Mouse (Mus musculus) kidney, postnatal 14 days (tissue): ENCODE data around the gene Wfikkn1.

Experiments
- DNase-seq: peaks from one replicate; pipeline ENCODE4 v3.0.0; 2022; ENCODE audit warnings: mixed read lengths

Wfikkn1 gene

DNA sequence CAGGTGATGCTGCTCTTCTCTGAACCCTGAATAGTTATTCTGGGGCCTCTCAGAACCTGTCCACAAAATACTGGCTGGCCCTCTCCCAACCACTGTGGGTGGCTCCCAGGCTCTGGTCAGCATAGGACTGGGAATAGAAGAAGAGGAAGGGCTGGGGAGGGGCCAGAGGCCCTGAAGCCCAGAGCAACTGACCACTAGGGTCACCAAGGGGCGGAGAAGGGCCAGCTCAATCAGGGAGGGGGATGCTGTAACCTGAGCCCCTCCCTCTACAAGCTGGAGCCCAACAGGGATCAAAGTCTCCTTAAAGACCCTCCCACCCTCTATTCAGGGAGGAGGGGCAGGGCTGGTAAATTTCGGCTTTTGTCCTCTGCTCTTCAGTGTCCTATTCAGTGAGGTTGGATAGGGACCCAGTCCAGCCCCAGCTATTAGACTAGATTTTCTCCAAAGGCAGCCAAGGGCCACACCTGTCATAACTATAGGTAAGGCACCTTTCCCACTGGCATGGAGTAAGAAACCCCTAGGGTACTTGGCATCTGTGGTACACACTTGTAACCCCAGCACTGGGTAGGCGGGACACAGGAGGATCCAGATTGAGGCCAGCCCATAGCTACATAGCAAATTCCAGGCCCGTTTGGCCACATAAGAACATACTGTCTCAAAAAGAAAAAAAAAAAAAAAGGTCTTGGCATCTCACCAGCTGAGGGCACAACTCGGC lies at the start of gene Wfikkn1:
Wfikkn1 (minus strand) TSS at position 663 of the 715 bp plus-strand sequence.
- DNase-seq: no peak

DNA sequence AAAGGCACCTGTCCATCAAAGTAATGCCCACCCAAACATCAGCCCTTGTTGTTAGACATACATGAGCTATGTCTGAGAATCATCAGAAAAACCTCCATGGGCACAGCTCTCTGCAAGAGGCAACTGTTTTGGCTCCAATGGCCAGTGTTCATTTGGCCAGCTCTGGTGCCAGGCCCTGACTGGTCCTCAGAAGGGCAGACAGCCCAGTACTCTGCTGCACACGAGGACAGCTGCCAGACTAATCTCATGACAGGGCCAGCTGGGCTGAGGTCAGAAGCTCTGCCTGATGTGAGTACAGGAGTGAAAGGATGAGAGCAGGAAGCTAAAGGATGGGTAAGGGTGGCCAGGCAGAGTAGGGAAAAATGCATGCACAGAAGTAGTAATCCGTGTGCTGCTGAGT lies 44.7 kb upstream of the Wfikkn1 start:
- DNase-seq: no peak

DNA sequence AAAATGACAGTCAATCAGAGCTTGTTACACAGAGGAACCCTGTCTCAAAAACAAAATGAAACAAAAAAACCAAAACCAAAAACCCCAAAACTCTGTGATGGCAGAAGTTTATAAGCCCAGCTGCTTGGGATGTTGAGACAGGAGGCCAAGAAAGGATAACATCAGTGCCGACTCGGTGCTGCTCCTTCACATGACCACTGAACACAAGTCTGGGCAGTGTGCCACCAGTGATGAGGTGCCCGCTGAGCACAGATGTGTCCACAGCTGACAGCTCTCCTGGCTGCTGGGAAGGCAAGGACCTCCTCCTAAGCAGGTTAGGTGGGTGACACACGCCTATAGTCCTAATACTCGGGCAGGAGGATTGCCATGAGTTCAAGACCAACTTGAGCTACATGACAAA lies 41.5 kb upstream of the Wfikkn1 start:
- peak; percentile 40 for DNase-seq

DNA sequence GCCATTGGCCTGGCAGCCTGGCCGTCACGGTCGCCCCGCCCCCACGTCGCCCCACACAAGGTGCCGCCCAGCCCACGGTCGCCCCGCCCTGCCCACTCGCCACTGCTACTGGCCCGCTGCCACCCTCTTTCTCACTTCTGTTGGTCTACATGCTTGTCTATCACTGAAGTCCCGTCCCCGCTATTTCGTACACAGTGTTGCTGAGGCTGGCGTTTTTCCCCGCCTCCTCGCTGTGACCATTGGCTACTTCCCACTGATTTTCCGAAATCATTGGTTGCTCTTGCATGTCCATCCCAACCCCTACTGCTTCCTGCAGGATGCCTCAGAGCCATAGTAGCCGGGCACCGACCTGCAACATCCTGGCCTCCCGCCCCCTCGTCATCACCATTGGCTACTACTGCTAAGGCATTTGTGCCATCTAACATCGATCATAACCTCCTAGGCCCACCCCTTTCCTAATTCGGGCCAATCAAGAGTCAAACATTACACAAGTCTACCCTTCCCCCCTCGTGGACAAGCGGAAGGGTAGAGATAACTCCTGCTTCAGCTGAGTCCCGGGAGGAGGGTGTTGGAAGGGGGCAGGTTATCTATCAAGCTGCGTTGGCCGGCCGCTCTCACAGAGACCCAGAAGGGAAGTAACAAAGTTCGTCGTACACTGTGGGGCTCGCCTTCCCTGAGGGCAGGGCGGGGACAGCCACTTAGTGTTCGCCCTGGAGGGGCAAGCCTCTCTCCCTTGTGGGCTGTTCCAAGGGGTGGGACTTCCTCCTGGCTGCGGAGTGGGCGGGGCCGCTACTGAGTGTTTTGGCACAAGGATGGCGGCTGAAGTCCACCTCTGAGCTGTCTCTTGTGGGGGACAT lies 39.4 kb upstream of the Wfikkn1 start:
- peak; percentile 100 for DNase-seq

DNA sequence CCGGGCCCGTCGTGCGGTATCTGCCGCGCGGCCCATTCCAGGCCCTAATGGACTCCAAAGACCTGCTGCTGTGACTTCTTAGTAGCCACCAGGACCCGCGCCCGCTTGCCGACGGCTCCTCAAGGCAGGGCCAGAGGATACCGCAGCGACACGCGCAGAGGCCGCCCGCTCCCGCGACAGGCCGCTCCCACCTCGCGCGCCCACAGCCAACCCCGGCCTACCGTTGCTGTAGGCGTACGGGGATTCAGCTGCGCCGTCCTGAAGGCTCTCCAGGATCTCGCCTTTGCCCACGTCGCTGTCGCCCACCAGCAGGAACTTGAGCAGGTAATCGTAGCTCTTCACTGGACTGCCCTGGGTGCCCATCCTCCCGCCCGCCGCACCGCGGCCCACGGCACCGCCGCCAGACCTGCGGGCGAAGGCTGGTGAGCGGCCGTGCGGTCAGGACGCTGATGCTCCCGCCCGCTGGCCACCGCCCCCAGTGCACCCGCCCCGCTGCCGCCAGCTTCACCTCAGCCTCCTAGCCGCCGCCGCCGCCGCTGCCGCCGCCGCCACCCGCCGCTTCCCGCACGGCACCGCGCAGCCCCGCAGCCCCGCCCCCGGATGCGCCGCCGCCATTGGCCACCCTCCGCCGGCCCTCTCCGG lies 38.6 kb upstream of the Wfikkn1 start, which contains the start of gene Rab40c:
Rab40c (minus strand) TSS at position 584 of the 642 bp plus-strand sequence.
- no peak for DNase-seq

DNA sequence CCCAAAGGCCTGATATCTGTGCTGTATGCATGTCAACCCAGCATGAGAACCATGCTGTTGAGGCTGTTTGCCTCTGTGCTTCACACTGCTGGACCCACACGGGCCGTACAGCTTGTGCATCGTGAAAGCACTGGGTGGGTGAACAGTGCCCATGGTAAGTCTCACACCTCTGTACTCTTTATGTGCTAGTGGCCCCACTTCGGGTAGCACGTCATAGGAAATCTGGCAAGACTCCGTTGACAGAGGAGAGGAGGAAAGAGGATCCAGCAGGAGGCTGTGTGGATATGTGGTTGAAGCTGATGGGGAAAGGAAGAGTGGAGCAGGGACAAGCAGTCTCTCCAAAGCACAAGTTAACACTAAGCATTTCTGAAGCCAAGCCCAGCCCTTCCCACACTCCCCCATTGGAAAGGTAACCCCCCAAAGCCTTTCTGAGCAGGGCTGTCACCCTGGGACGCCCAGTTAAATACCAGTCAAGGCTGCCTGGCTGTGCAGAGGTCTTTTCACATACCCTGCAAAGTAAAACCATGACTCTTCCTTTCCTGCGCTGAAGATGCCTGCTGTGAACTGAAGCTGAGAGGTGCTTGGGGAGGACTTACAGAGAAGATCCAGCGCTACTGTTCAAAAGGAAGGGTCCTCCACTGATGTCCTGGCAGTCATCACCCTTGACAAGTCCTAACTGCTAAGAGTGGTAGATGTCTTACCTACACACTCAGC lies 37.5 kb upstream of the Wfikkn1 start:
- no peak for DNase-seq

DNA sequence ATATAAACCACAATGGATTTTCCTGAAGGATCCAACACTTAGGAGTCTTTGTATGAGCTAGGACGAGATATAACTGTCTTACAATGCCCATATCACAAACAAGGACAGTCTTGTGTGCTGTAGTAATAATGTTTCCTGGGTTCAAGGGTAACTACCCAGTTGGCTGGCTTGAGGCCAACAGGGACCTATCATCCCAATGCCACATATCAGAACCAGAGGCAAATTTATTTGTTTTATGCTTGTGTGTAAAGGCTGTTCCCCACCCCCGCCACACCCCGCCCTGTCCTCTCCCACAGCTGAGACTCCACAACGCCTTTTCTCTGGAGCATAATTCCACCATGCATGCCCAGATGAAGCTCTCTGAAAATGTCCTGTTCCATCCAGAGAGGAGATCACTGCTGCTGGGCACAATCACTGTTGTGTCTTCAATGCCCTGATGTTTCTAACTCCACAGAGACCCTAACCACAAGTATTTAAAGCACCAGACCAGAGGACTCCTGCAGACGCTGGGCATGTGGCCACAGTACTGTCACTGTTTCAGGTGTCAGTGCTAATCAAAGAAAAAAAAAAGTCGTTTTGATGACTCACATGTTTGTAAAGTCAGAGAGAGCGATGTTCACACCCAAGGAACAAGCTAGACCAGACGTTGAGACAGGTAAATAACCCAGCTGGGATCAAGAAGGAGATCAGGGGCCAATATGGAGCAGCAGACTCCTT lies 36.4 kb upstream of the Wfikkn1 start:
- no peak for DNase-seq

DNA sequence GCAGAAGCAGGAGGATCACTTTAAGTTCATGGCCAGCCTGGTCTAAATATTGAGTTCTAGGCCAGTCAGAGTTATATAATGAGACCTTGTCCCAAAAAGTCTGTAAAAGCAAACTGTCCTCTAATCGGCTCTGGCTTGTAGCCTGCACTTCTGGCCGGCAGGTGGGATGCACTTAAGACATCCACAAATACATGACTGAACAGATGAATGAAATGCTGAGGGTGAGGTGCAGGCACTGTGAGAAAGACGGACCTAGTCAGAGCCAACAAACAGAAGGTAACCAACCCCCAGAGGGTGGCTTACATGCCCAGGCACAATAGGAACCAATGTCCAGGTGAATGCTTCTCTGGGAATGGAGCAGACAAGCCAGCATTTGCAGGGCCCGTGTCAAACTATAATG lies 33.6 kb upstream of the Wfikkn1 start:
- DNase-seq: no peak

DNA sequence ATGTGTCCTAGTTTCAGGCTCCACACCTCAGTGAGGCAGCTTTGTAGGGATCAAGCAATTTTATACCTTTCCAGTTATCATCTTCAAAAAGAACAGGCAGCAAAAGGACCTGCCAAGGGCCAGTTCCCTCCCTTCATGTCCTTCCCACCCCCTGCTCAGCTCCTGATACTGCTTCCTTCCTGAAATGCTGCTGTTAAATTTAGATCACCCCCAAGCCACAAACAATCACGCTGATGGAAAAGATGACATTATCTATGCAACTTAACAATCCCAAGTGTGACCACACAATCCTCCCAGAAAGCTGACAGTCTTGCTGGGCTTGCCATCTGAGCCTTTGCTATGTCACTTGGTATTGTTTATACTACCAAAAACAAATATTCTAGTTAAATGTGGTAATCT lies 33.2 kb upstream of the Wfikkn1 start:
- peak; percentile 12 for DNase-seq

DNA sequence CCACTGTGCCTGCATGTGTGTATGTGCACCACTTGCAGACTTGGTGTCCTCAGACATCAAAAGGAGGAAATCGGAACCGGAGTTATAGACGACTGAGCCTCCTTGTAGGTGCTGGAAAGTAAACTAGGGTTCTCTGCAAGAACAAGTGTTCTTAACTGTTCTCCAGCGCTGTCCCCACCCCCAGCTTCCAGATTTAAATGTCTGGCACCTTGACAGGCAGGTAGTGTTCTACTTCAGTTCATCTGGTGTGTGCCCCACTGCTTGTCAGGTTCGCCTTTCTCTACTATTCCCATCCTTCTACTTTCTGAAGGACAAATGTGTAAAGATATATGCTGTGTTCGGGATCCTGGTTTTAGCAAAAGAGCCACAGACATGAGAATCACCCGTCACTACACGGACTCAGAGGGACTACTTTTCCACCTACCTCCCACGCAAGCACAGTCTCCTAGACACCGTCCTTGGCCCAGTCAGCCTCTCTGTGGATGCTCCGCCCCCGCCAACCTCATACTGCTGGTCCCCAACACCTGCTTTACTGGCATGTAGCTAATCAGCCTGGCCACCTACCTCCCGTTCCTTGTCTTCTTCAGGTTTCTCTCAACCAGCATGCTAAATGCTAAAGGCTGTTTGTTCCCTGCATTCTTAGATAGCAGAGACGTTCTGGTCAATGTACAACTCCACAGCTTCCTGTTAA lies 32.7 kb upstream of the Wfikkn1 start:
- DNase-seq: peak; percentile 34

DNA sequence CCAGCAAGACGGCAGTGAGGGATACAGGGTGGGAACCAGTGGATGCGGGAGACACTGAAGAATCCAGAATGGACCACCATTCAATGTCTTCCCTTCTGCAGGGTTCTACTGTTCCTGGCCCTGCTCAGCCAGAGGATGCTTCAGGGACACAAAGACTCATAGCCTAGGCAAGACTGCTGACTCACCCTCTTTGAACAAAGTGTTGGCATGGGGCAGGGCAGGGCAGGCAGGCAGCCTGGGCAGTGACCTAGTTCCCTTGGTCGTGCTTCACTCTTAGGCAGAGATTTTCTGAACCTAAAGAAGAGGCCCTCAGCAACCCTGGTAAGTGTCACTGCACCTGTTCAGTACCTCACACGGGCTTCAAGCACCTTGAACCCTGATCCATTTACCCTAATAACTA lies 31.2 kb upstream of the Wfikkn1 start:
- DNase-seq: peak; percentile 24

DNA sequence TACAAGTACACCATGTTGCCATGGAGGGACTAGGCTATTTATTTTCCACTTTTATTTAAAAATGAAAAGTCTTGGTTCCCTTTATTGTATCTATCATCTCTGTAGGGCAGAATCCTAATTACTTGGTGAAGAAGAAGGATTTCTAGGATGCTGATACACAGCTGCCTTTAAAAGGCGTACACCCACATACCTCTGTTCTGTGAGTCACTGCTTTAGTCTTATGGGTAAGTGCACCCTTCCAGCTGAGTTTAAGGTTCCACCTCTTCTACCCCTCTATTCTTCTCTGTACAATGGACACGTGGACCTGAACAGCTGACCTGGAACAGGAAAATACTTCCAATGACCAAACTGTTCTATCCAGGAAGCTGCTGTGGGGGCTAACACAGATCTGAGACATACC lies 27.0 kb upstream of the Wfikkn1 start:
- no peak for DNase-seq

DNA sequence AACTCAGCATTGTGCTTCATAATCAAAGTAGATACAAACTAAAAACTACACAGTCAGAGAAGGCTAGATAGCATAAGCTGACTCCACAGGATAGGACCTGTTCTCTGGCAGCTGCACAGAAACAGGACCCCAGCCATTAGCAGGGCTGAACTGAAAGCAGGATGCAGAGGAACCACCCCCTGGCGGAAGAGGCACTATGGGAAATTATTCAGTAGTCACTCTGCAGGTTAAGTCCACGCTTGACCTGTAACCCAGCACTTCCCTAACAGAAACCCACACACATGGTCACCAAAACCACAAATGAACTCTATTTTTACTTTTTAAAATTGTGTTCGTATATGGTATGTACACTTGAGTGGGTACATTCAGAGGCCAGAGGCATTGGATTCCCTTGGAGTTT lies 22.4 kb upstream of the Wfikkn1 start:
- DNase-seq: no peak

DNA sequence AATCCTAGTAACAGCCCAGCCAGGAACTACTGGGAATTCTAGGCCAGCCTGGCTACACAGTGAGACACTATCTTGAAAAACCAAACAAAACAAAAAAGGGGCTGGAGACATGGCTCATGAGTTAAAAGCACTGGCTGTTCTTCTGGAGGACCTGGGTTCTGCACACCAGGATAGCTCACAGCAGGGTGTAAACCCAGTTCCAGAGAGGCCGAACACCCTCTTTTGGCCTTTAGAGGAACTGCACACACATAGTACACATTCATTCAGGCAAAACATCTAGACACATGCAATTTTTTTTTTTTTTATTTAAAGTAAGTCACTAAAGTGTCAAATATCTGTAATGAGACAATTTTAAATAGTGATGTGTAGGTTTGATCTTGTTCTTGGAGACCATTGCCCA lies 19.5 kb upstream of the Wfikkn1 start:
- no peak for DNase-seq

DNA sequence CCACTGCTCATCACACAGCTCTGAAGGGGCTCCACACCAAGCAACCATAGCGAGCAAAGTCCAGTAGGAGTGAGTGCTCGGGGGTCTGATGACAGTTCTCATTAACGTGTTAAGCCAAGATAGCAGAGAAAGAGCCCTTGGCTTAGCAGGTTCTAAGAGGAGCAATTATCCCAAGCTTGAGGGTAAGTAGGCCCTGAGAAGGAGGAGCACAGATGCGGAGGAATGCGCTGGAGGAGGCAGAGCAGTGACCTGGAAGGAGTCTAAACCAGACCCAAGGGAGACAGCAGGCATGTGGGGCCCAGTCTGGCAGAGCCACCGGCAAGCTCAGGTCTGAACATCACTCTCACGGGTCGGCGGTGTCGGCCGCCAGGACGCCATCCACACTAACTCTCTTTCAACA lies 15.2 kb upstream of the Wfikkn1 start:
- no peak for DNase-seq

DNA sequence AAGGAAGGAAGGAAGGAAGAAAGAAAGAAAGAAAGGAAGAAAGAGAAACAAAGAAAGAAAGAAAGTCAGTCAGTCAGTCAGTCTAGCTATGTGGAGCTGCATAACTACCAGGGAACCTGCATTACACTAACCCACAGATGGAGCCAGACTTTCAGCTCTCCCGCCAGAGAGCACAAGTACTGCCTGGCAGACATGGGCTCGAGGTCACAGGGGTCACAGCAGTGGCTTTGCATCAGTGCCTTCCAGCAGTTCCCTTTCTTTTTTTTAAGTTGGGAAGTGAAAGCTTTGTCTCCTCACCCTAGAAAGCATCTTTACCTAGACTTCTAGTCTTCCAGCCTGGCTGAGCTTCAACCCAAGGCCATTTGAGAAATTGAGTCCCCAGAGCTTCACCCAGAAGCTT lies 14.8 kb upstream of the Wfikkn1 start:
- peak; percentile 61 for DNase-seq

DNA sequence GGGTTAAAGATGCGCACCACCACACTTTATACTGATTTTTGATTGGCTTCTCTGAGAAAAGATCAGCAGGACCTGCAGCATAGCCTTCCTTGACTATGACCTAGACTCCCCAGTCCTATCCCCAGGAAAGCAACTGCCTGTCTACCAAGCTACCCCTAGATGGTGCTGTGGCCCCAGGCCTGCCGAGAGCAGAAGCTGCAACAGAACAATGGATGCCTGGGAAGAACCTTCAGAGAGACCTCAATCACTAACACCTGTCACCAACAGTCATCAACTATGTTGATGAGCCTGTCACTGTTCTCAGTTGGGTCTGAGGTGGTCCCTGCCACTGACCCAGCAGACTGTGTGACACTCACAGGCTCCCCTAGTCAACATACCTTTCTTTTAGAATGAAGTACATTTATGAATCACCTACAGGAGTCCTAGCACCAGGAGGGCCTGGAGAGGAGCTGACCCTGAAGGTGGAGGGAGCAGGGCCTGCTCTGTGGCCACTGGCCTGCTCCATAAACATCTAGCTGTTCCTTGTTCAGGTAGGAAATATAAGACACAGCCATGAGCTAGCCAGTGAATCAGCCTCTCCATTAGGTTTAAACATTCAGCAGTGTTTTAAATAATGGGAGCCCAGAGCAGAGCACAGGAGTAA lies 13.4 kb upstream of the Wfikkn1 start:
- peak; percentile 80 for DNase-seq

DNA sequence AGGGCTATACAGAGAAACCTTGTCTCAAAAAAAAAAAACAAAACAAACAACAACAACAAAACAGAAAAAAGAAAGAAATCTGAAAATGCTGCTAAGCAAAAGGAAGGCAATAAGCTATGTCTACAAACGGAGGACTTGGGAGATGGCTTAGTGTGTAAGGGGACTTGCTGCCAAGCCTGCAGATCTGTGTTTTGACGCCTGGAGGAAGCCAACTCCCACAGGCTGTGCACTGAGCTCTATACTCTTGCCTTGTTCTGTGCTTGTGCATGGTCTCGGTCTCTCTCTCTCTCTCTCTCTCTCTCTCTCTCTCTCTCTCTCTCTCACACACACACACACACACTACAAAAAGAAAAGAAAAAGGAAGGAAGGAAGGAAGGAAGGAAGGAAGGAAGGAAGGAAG lies 8.2 kb upstream of the Wfikkn1 start:
- no peak for DNase-seq

DNA sequence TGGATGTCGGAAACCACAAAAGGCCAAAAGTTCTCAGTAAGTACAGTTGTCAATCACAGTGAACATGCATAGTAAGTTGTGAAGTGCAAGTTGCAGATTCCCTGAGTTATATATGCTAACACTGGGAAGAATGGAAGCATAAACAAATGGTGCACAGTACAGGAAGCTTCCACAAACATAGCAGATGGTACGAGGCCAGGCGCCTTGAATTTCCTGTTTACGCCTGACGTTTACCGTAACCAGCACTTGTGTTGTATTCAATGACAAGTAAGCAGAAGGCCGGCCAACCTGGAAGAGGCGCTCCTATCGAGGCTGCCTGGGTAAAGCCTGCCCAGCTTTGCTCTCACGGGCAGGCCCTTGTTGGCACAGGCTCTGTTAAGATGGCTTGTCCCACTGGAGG lies 6.8 kb upstream of the Wfikkn1 start:
- no peak for DNase-seq

DNA sequence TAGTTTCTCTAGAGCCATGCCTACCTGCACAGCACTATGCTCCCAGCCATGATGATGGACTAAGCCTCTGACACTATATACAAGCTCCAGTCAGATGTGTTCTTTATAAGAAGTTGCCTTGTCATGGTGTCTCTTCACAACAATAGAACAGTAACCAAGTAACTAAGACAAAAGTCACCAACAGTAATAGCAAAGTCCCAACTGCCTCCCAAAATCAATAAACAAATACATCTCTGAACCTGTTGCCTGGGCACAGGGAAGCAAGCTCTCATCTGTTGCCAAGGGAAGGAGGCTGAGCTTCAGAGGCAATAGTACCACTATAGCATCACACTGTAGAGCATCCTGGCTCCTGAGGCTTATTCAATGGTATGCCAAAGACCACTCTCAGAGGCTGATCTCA lies 6.1 kb upstream of the Wfikkn1 start:
- DNase-seq: no peak

DNA sequence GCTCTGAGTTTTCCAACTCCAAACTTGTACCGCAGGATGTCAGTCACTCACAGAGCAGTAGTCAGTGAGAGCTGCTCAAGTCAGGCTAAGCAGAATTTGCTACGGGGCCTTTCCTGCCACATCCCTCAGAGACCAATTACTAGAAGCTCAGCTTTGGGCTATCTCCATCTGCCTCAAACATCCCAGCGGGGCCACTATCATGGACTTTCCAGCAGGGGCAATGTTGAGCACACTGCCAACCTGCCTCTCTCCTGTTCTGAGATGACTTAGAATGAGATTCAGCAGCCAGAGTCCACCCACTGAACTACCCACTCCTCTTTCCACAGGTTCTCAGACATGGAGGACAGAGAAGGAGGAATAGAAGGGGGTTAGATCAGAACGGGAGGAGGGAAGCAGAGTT lies 5.0 kb upstream of the Wfikkn1 start:
- no peak for DNase-seq
